Mouse (Mus musculus) layer of hippocampus, adult 2 months (tissue): ENCODE measurements around the gene Tsacc. TPM values are rescaled to one million over a fixed set of nuclear protein-coding genes. Genes with fewer than 3 reads are reported as not detected.
"Not testable (repeated sequence)": the region's sequence is repeated elsewhere in the genome, so short reads cannot be mapped to it uniquely, and the experiment has no call there.

Source experiments
- DNase-seq, 2 experiments: peaks; one replicate each; pipeline ENCODE4 v3.0.0; 2022; ENCODE audit warnings: low spot score in 2 of 2
- H3K27ac ChIP-seq: fragments of 200-600 bp; 2 replicates; pipeline ENCODE4 v1.8.1; 2022
- H3K4me3 ChIP-seq: fragments of 200-600 bp; 2 replicates; pipeline ENCODE4 v1.8.1; 2022; ENCODE audit warnings: mild to moderate bottlenecking
- CTCF ChIP-seq: fragments of 200-600 bp; conservative IDR thresholded peaks from 2 replicates; pipeline ENCODE4 v1.8.1; 2022; ENCODE audit warnings: antibody characterized with exemption, mild to moderate bottlenecking, moderate library complexity
- total RNA-seq, 2 experiments: library from RNA; stranded (reverse); gene quantifications; 2 replicates each; pipeline ENCODE4 v1.2.3; 2021

The Tsacc gene
- total RNA-seq, 2 experiments from 2014 or later: 3.0 to 5.2 TPM

GRCm38 (mm10) chr3:88274002-88274401, 22.8 kb downstream of the Tsacc start:
- Histone ChIP-seq H3K4me3 (no peak overlapping the region), H3K27ac (no peak overlapping the region)
- peak; percentile 60 for TF ChIP-seq CTCF
- DNase-seq: no peak

- TF ChIP-seq CTCF: no peak
- H3K4me3 ChIP-seq: no peak overlapping the region
- H3K27ac ChIP-seq: no peak overlapping the region
Measured at GRCm38 (mm10) chr3:88271859-88272258, 24.9 kb downstream of the Tsacc start.

GRCm38 (mm10) chr3:88271298-88271697, 25.5 kb downstream of the Tsacc start:
- not testable (repeated sequence) for DNase-seq, H3K4me3 ChIP-seq, H3K27ac ChIP-seq
- TF ChIP-seq CTCF: peak; percentile 18; the same call in 1 of the 2 replicates

More at GRCm38 (mm10) chr3:88271859-88272258, 24.9 kb downstream of the Tsacc start:
- DNase-seq: no peak

GRCm38 (mm10) chr3:88268991-88269390, 27.8 kb downstream of the Tsacc start:
- TF ChIP-seq CTCF: no peak
- Histone ChIP-seq H3K27ac (no peak overlapping the region), H3K4me3 (no peak overlapping the region)
- no peak for DNase-seq

GRCm38 (mm10) chr3:88268014-88268413, 28.8 kb downstream of the Tsacc start:
- DNase-seq, H3K4me3 ChIP-seq, H3K27ac ChIP-seq: not testable (repeated sequence)

GRCm38 (mm10) chr3:88262346-88262745, 34.5 kb downstream of the Tsacc start:
- no peak for TF ChIP-seq CTCF
- no peak overlapping the region for H3K4me3 ChIP-seq
- DNase-seq: no peak
- H3K27ac ChIP-seq: no peak overlapping the region

GRCm38 (mm10) chr3:88256382-88256781, 40.4 kb downstream of the Tsacc start:
- DNase-seq: no peak
- Histone ChIP-seq H3K27ac (no peak overlapping the region), H3K4me3 (no peak overlapping the region)
- no peak for TF ChIP-seq CTCF

GRCm38 (mm10) chr3:88255950-88256349, 40.8 kb downstream of the Tsacc start:
- DNase-seq: no peak
- TF ChIP-seq CTCF: no peak

GRCm38 (mm10) chr3:88254268-88254926, 42.4 kb downstream of the Tsacc start, which contains the start of gene Rhbg:
Gene Rhbg (minus strand): TSS chr3:88254709.
- TF ChIP-seq CTCF: no peak
- DNase-seq: no peak
- H3K27ac ChIP-seq: no peak within 1 kb of the TSS
- peak within 1 kb of the TSS; percentile 43 for H3K4me3 ChIP-seq

More at GRCm38 (mm10) chr3:88255950-88256349, 40.8 kb downstream of the Tsacc start:
- Histone ChIP-seq H3K4me3 (no peak overlapping the region), H3K27ac (no peak overlapping the region)

GRCm38 (mm10) chr3:88252739-88253138, 44.1 kb downstream of the Tsacc start:
- H3K27ac ChIP-seq: no peak overlapping the region
- DNase-seq: no peak
- no peak overlapping the region for H3K4me3 ChIP-seq
- no peak for TF ChIP-seq CTCF

GRCm38 (mm10) chr3:88248406-88248805, 48.4 kb downstream of the Tsacc start:
- no peak overlapping the region for H3K4me3 ChIP-seq
- no peak for TF ChIP-seq CTCF
- DNase-seq: no peak
- no peak overlapping the region for H3K27ac ChIP-seq

GRCm38 (mm10) chr3:88247666-88248065, 49.1 kb downstream of the Tsacc start:
- no peak overlapping the region for H3K27ac ChIP-seq
- no peak for DNase-seq

GRCm38 (mm10) chr3:88245811-88246210, 51.0 kb downstream of the Tsacc start:
- DNase-seq: peak in 1 of 2 experiments; percentile 81
- no peak overlapping the region for H3K4me3 ChIP-seq
- peak; percentile 96 for TF ChIP-seq CTCF
- no peak overlapping the region for H3K27ac ChIP-seq

More at GRCm38 (mm10) chr3:88247666-88248065, 49.1 kb downstream of the Tsacc start:
- TF ChIP-seq CTCF: no peak
- H3K4me3 ChIP-seq: no peak overlapping the region

GRCm38 (mm10) chr3:88244071-88244470, 52.7 kb downstream of the Tsacc start:
- Histone ChIP-seq H3K27ac (no peak overlapping the region), H3K4me3 (no peak overlapping the region)
- no peak for DNase-seq
- peak; percentile 91 for TF ChIP-seq CTCF
